Mouse (Mus musculus) left cerebral cortex, postnatal 14 days (tissue): ENCODE data around the gene Tgfb1i1. TPM values are rescaled to one million over a fixed set of nuclear protein-coding genes. Genes with fewer than 3 reads are reported as not detected.

ENCODE experiments used
- DNase-seq, 2 experiments: peaks; one replicate each; pipeline ENCODE4 v3.0.0; 2021 to 2022; ENCODE audit warnings: low spot score in 2 of 2, mixed read lengths in 1 of 2
- intact Hi-C: fragments of 180-260 bp; cut with DNase I; formaldehyde crosslinking; loops from one replicate; pipeline ENCODE4 v1.15.1; 2025
- total RNA-seq, 2 experiments: library from RNA; stranded (reverse); gene quantifications; 2 replicates each; pipeline ENCODE4 v1.2.3; 2021

The Tgfb1i1 gene
- total RNA-seq, 2 experiments from 2014 or later: 27.1 to 27.4 TPM

GRCm38 (mm10) chr7:128276051-128276450 is 29.4 kb downstream of the Tgfb1i1 start:
- intact Hi-C loops: no loop called here

GRCm38 (mm10) chr7:128279750-128280149 is 33.1 kb downstream of the Tgfb1i1 start:
- intact Hi-C loops: no loop called here
- DNase-seq: no peak

More at GRCm38 (mm10) chr7:128276051-128276450, 29.4 kb downstream of the Tgfb1i1 start:
- no peak for DNase-seq

GRCm38 (mm10) chr7:128281765-128282164 is 35.2 kb downstream of the Tgfb1i1 start:
- intact Hi-C loops: no loop called here

GRCm38 (mm10) chr7:128282532-128283244 is 36.1 kb downstream of the Tgfb1i1 start:
- intact Hi-C loops: no loop called here
- DNase-seq: no peak

More at GRCm38 (mm10) chr7:128281765-128282164, 35.2 kb downstream of the Tgfb1i1 start:
- DNase-seq: no peak

- no peak for DNase-seq
- intact Hi-C loops: no loop called here
These were observed 37.4 kb downstream of the Tgfb1i1 start for GRCm38 (mm10) chr7:128284047-128284446.

- no peak for DNase-seq
- intact Hi-C loops: no loop called here
These were observed 38.4 kb downstream of the Tgfb1i1 start for GRCm38 (mm10) chr7:128285060-128285459.

- intact Hi-C loops: no loop called here
- no peak for DNase-seq
These were observed 42.4 kb downstream of the Tgfb1i1 start for GRCm38 (mm10) chr7:128288923-128289544.

- intact Hi-C loops: loop anchor here (5.0 kb wide), 1 partner anchor 47 kb away; the partner anchor contains the start of gene Tgfb1i1
- no peak for DNase-seq
These were observed 48.2 kb downstream of the Tgfb1i1 start for GRCm38 (mm10) chr7:128294785-128295184.

GRCm38 (mm10) chr7:128296514-128296913 is 49.9 kb downstream of the Tgfb1i1 start:
- intact Hi-C loops: loop anchor here (5.0 kb wide), 1 partner anchor 49 kb away; the partner anchor contains the start of gene Tgfb1i1
- DNase-seq: no peak

GRCm38 (mm10) chr7:128297291-128297616 is 50.6 kb downstream of the Tgfb1i1 start:
- DNase-seq: no peak
- intact Hi-C loops: loop anchor here (5.0 kb wide), 1 partner anchor 50 kb away; the partner anchor contains the start of gene Tgfb1i1

GRCm38 (mm10) chr7:128297617-128298480 is 51.2 kb downstream of the Tgfb1i1 start, which contains the start of gene BC017158:
BC017158 (minus strand) TSS chr7:128298170.
- intact Hi-C loops: loop anchor here (5.0 kb wide), 1 partner anchor 51 kb away; the partner anchor contains the start of gene Tgfb1i1
- DNase-seq: peak; percentile 48 to 78

GRCm38 (mm10) chr7:128298481-128299342 is 52.1 kb downstream of the Tgfb1i1 start:
- peak; percentile 41 to 66 for DNase-seq
- intact Hi-C loops: loop anchor here (5.0 kb wide), 1 partner anchor 51 kb away; the partner anchor contains the start of gene Tgfb1i1

GRCm38 (mm10) chr7:128300952-128301351 is 54.3 kb downstream of the Tgfb1i1 start:
- no peak for DNase-seq
- intact Hi-C loops: loop anchor here (5.0 to 10.0 kb wide), 2 partner anchors 124 to 391 kb away; no protein-coding TSS in a partner anchor

GRCm38 (mm10) chr7:128302151-128302550 is 55.5 kb downstream of the Tgfb1i1 start:
- no peak for DNase-seq
- intact Hi-C loops: loop anchor here (5.0 to 10.0 kb wide), 2 partner anchors 123 to 390 kb away; no protein-coding TSS in a partner anchor

- intact Hi-C loops: loop anchor here (5.0 to 10.0 kb wide), 2 partner anchors 121 to 388 kb away; no protein-coding TSS in a partner anchor
- no peak for DNase-seq
These were observed 57.6 kb downstream of the Tgfb1i1 start for GRCm38 (mm10) chr7:128304198-128304597.

- DNase-seq: peak; percentile 45 to 64
- intact Hi-C loops: loop anchor here (5.0 to 10.0 kb wide), 2 partner anchors 120 to 387 kb away; no protein-coding TSS in a partner anchor
These were observed 58.3 kb downstream of the Tgfb1i1 start for GRCm38 (mm10) chr7:128304907-128305306.
